ENCODE assay signal across 8 mouse cellular contexts in the genomic region with DNA sequence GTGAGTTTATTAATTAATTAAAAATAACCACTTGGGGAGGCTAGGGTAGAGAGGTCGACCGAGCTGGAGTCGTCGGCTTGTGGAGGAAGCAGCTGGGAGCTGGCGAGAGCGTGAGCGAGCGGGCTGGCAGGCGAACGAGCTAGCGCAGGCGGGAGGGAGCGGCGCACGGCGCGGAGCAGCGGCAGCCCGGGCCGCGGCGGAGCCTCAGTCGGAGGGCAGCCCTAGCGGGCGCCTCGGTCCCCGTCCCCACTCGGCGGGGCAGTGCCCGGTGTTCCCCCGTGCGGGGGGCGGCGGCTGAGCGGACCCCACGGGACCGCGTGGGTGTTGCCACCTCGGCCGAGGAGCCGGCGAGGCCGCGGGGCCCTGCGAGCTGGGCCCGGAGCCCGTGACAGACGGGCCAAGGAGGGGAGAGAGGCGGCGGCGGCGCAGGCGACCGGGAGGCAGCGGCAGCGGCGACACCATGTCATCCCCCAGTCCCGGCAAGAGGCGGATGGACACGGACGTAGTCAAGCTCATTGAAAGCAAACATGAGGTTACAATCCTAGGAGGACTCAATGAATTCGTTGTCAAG.
A peak's percentile ranks its signal among the peaks of the same experiment; 100 is the strongest.
DNase-seq lines count a peak whose midpoint lies in the region; ATAC-seq and TF ChIP-seq lines count a peak whose summit lies in the region.
"Not testable (repeated sequence)": the region's sequence is repeated elsewhere in the genome, so short reads cannot be mapped to it uniquely, and the experiment has no call there.

No protein-coding gene starts in this region.

- TF ChIP-seq EP300 in lung, postnatal 0 days (IDR thresholded peaks at IDR 0.05), result not testable (repeated sequence)

- not testable (repeated sequence) for TF ChIP-seq POLR2A in embryonic fibroblast, embryonic 13.5 days (IDR thresholded peaks at IDR 0.05; ENCODE audit: low read depth, low read length)

- H3K27ac ChIP-seq in brown adipose tissue, adult 24 weeks (replicated peaks; ENCODE audit: low read depth, low read length); embryonic fibroblast, embryonic 13.5 days (ENCODE audit: insufficient read depth, low read length); heart, embryonic 11.5 days (ENCODE audit: low read depth, low read length); intestine, embryonic 16.5 days (ENCODE audit: low read length); lung, postnatal 0 days (ENCODE audit: low read length): not testable (repeated sequence)

- H3K27me3 ChIP-seq in heart, embryonic 11.5 days (ENCODE audit: control insufficient read depth, insufficient read depth, low read length); intestine, embryonic 16.5 days (replicated peaks; ENCODE audit: control insufficient read depth, insufficient read depth, low read length); lung, postnatal 0 days (replicated peaks; ENCODE audit: insufficient read depth, low read length): not testable (repeated sequence)

- DNase-seq in left cerebral cortex, postnatal 10 days (ENCODE audit: extremely low spot score in 1 of 2, low spot score in 2 of 2), result peak; percentile 6 to 44
- peak; percentile 42 for DNase-seq in lung, postnatal 0 days (ENCODE audit: low spot score)
- DNase-seq in ovary, postnatal 36 days (ENCODE audit: low spot score), result peak; percentile 23
- peak; percentile 9 for DNase-seq in urinary bladder, postnatal 14 days (ENCODE audit: low spot score)

- H3K4me2 ChIP-seq in heart, embryonic 11.5 days, result peak overlapping the region; percentile 62
- H3K4me2 ChIP-seq in intestine, embryonic 16.5 days (ENCODE audit: low read depth, low read length), result peak overlapping the region; percentile 60
- peak overlapping the region; percentile 58 for H3K4me2 ChIP-seq in lung, postnatal 0 days (replicated peaks; ENCODE audit: low read depth, low read length)

- TF ChIP-seq CTCF in embryonic fibroblast, embryonic 13.5 days (IDR thresholded peaks at IDR 0.05; ENCODE audit: borderline replicate concordance, insufficient read depth, low read length); lung, postnatal 0 days (IDR thresholded peaks at IDR 0.05): not testable (repeated sequence)

- ATAC-seq in heart, embryonic 11.5 days (replicated peaks; ENCODE audit: insufficient number of reproducible peaks, low FRiP score, low TSS enrichment), result peak; percentile 78
- ATAC-seq in intestine, embryonic 16.5 days, result peak; percentile 95
- peak; percentile 92 for ATAC-seq in lung, postnatal 0 days

- intact Hi-C loops in left cerebral cortex, postnatal 10 days (cut with DNase I), result not testable (repeated sequence)

- under 1% methylated on average over 47 of the region's 62 CpGs for WGBS in heart, embryonic 11.5 days (ENCODE audit: insufficient replicate concordance)
- WGBS in intestine, embryonic 16.5 days, result under 1% methylated on average over 47 of the region's 62 CpGs
- under 1% methylated on average over 34 of the region's 62 CpGs for WGBS in lung, postnatal 0 days

- not testable (repeated sequence) for H3K4me1 ChIP-seq in brown adipose tissue, adult 24 weeks (ENCODE audit: control insufficient read depth, insufficient read depth, insufficient read length, low read length); embryonic fibroblast, embryonic 13.5 days (ENCODE audit: control insufficient read depth, insufficient read depth, low read length); heart, embryonic 11.5 days (ENCODE audit: control insufficient read depth, insufficient read depth, low read length); intestine, embryonic 16.5 days (ENCODE audit: control insufficient read depth, insufficient read depth, low read length); lung, postnatal 0 days (ENCODE audit: insufficient read depth, low read depth, low read length)

- H3K4me3 ChIP-seq in brown adipose tissue, adult 24 weeks (ENCODE audit: insufficient read depth, low read depth, low read length), result peak overlapping the region; percentile 61
- H3K4me3 ChIP-seq in embryonic fibroblast, embryonic 13.5 days (ENCODE audit: insufficient read depth, low read length), result peak overlapping the region; percentile 27
- H3K4me3 ChIP-seq in heart, embryonic 11.5 days (ENCODE audit: low read depth, low read length), result peak overlapping the region; percentile 47
- H3K4me3 ChIP-seq in intestine, embryonic 16.5 days (ENCODE audit: low read length), result peak overlapping the region; percentile 50
- H3K4me3 ChIP-seq in lung, postnatal 0 days (ENCODE audit: low read depth, low read length), result peak overlapping the region; percentile 44

- not testable (repeated sequence) for H3K9me3 ChIP-seq in heart, embryonic 11.5 days (replicated peaks; ENCODE audit: control insufficient read depth, low read length); intestine, embryonic 16.5 days (ENCODE audit: control insufficient read depth, low read length); lung, postnatal 0 days (ENCODE audit: low read length)

- H3K36me3 ChIP-seq in heart, embryonic 11.5 days (ENCODE audit: control insufficient read depth, insufficient read depth, low read length); intestine, embryonic 16.5 days (ENCODE audit: control insufficient read depth, insufficient read depth, low read length); lung, postnatal 0 days (ENCODE audit: insufficient read depth, low read length): not testable (repeated sequence)

- H3K9ac ChIP-seq in heart, embryonic 11.5 days (ENCODE audit: low read depth, low read length), result peak overlapping the region; percentile 63; the same call in 1 of the 2 replicates
- peak overlapping the region; percentile 62 for H3K9ac ChIP-seq in intestine, embryonic 16.5 days (ENCODE audit: low read depth, low read length)
- H3K9ac ChIP-seq in lung, postnatal 0 days (replicated peaks; ENCODE audit: low read depth), result peak overlapping the region; percentile 23; the same call in 1 of the 2 replicates
